Mouse (Mus musculus) MEL (cell line): ENCODE results near the gene Tm4sf20. TPM values are rescaled to one million over a fixed set of nuclear protein-coding genes. Genes with fewer than 3 reads are reported as not detected.
A peak's percentile ranks its signal among the peaks of the same experiment; 100 is the strongest.

Source experiments
- DNase-seq: peaks from one replicate; pipeline ENCODE4 v3.0.0; 2011; ENCODE audit warnings: low read depth, low spot score
- H3K27ac ChIP-seq: 2 replicates; pipeline ENCODE4 v1.5.1; 2012; ENCODE audit warnings: low read depth, mild to moderate bottlenecking, control low read depth, low read length, moderate library complexity; ENCODE audit not compliant: control insufficient read depth
- H3K27me3 ChIP-seq, 2 experiments: fragments of 150-350 bp in 1 of 2; sonication (generic) in 1 of 2; 2 replicates each; pipeline ENCODE4 v1.6.1; 2012; ENCODE audit warnings: low read length in 2 of 2, mild to moderate bottlenecking in 2 of 2, improper control_type of control experiment in 1 of 2, moderate library complexity in 1 of 2; ENCODE audit not compliant: insufficient read depth in 2 of 2, control insufficient read depth in 1 of 2
- H3K36me3 ChIP-seq, 2 experiments: 2 replicates each; pipeline ENCODE4 v1.6.1; 2012 to 2014; ENCODE audit warnings: low read length in 2 of 2, improper control_type of control experiment in 1 of 2, inconsistent platforms in 1 of 2, mild to moderate bottlenecking in 1 of 2; ENCODE audit not compliant: insufficient read depth in 2 of 2, control insufficient read depth in 1 of 2
- H3K4me1 ChIP-seq, 2 experiments: fragments of 150-350 bp in 1 of 2; sonication (generic) in 1 of 2; 2 replicates each; pipeline ENCODE4 v1.6.1; 2012; ENCODE audit warnings: low read length in 2 of 2, improper control_type of control experiment in 1 of 2, mild to moderate bottlenecking in 1 of 2; ENCODE audit not compliant: insufficient read depth in 2 of 2, control insufficient read depth in 1 of 2
- H3K4me3 ChIP-seq, 2 experiments: fragments of 150-350 bp in 1 of 2; sonication (generic) in 1 of 2; 2 replicates each; pipeline ENCODE4 v1.5.1; 2012; ENCODE audit warnings: low read depth in 2 of 2, low read length in 2 of 2, mild to moderate bottlenecking in 2 of 2, moderate library complexity in 2 of 2, control low read depth in 1 of 2, improper control_type of control experiment in 1 of 2; ENCODE audit not compliant: control insufficient read depth in 1 of 2, insufficient read depth in 1 of 2
- H3K79me2 ChIP-seq: 2 replicates; pipeline ENCODE4 v1.6.1; 2012; ENCODE audit warnings: mild to moderate bottlenecking, low read length, moderate library complexity; ENCODE audit not compliant: control insufficient read depth, poor library complexity, insufficient read depth
- H3K9ac ChIP-seq: 2 replicates; pipeline ENCODE4 v1.6.1; 2012; ENCODE audit warnings: low read depth, mild to moderate bottlenecking, control low read depth, low read length, moderate library complexity; ENCODE audit not compliant: control insufficient read depth, poor library complexity, severe bottlenecking
- H3K9me3 ChIP-seq: fragments of 150-350 bp; sonication (generic); replicated peaks from 2 replicates; pipeline ENCODE4 v1.6.1; 2012; ENCODE audit warnings: mild to moderate bottlenecking, low read length, improper control_type of control experiment, moderate library complexity; ENCODE audit not compliant: insufficient read depth
- CTCF ChIP-seq, 3 experiments: IDR thresholded peaks in 2 of 3; conservative IDR thresholded peaks in 1 of 3; 2 replicates each; pipeline ENCODE4 v1.5.1; 2011 to 2012; ENCODE audit warnings: low read length in 3 of 3, low read depth in 2 of 3, mild to moderate bottlenecking in 2 of 3, improper control_type of control experiment in 1 of 3, inconsistent platforms in 1 of 3, mixed read lengths in 1 of 3, moderate library complexity in 1 of 3; ENCODE audit not compliant: control insufficient read depth in 1 of 3, insufficient read depth in 1 of 3, poor library complexity in 1 of 3, severe bottlenecking in 1 of 3
- E2F4 ChIP-seq: IDR thresholded peaks from 2 replicates; pipeline ENCODE4 v1.6.1; 2011; ENCODE audit warnings: low read depth, low read length, improper control_type of control experiment, borderline replicate concordance
- ELF1 ChIP-seq: IDR thresholded peaks from 2 replicates; pipeline ENCODE4 v1.6.1; 2014; ENCODE audit warnings: low read depth, mild to moderate bottlenecking, inconsistent platforms, low read length, improper control_type of control experiment, moderate library complexity
- EP300 ChIP-seq, 2 experiments: IDR thresholded peaks; 2 replicates each; pipeline ENCODE4 v1.6.1; 2011; ENCODE audit warnings: improper control_type of control experiment in 2 of 2, low read length in 2 of 2, low read depth in 1 of 2, mild to moderate bottlenecking in 1 of 2
- ETS1 ChIP-seq: IDR thresholded peaks from 2 replicates; pipeline ENCODE4 v1.6.1; 2012; ENCODE audit warnings: low read depth, mild to moderate bottlenecking, inconsistent platforms, low read length, improper control_type of control experiment, moderate library complexity
- GABPA ChIP-seq: IDR thresholded peaks from 2 replicates; pipeline ENCODE4 v1.6.1; 2012; ENCODE audit warnings: low read depth, mild to moderate bottlenecking, inconsistent platforms, low read length, improper control_type of control experiment, moderate library complexity
- GATA1 ChIP-seq: IDR thresholded peaks from 2 replicates; pipeline ENCODE4 v1.6.1; 2011; ENCODE audit warnings: low read depth, low read length, improper control_type of control experiment
- HCFC1 ChIP-seq: IDR thresholded peaks from 2 replicates; pipeline ENCODE4 v1.6.1; 2012; ENCODE audit warnings: low read depth, mild to moderate bottlenecking, inconsistent platforms, low read length, improper control_type of control experiment, moderate library complexity
- JUND ChIP-seq: IDR thresholded peaks from 2 replicates; pipeline ENCODE4 v1.6.1; 2011; ENCODE audit warnings: low read depth, mild to moderate bottlenecking, improper control_type of control experiment, low read length
- KAT2A ChIP-seq: conservative IDR thresholded peaks from 2 replicates; pipeline ENCODE4 v1.6.1; 2012; ENCODE audit warnings: low read depth, low read length, improper control_type of control experiment, inconsistent platforms
- MAFK ChIP-seq: IDR thresholded peaks from 2 replicates; pipeline ENCODE4 v1.6.1; 2011; ENCODE audit warnings: low read depth, mild to moderate bottlenecking, low read length, improper control_type of control experiment, borderline replicate concordance
- MAX ChIP-seq: IDR thresholded peaks from 2 replicates; pipeline ENCODE4 v1.6.1; 2011; ENCODE audit warnings: low read length, improper control_type of control experiment
- MXI1 ChIP-seq: IDR thresholded peaks from 2 replicates; pipeline ENCODE4 v1.6.1; 2011; ENCODE audit warnings: mild to moderate bottlenecking, low read depth, low read length, improper control_type of control experiment
- MYC ChIP-seq: IDR thresholded peaks from 2 replicates; pipeline ENCODE4 v1.6.1; 2011; ENCODE audit warnings: low read depth, mild to moderate bottlenecking, low read length, improper control_type of control experiment, moderate library complexity
- NELFE ChIP-seq: IDR thresholded peaks from 2 replicates; pipeline ENCODE4 v1.6.1; 2011; ENCODE audit warnings: low read depth, low read length, improper control_type of control experiment
- NRF1 ChIP-seq: IDR thresholded peaks from 2 replicates; pipeline ENCODE4 v1.6.1; 2014; ENCODE audit warnings: low read depth, mild to moderate bottlenecking, inconsistent platforms, low read length, improper control_type of control experiment, moderate library complexity; ENCODE audit not compliant: poor library complexity, insufficient read depth, severe bottlenecking
- POLR2A ChIP-seq, 2 experiments: IDR thresholded peaks; 2 replicates each; pipeline ENCODE4 v1.6.1; 2011 to 2012; ENCODE audit warnings: low read length in 2 of 2, mild to moderate bottlenecking in 2 of 2, control low read depth in 1 of 2, improper control_type of control experiment in 1 of 2, low read depth in 1 of 2, moderate library complexity in 1 of 2; ENCODE audit not compliant: control insufficient read depth in 1 of 2, insufficient read depth in 1 of 2, poor library complexity in 1 of 2
- RAD21 ChIP-seq: IDR thresholded peaks from 2 replicates; pipeline ENCODE4 v1.6.1; 2011; ENCODE audit warnings: mild to moderate bottlenecking, low read depth, low read length, improper control_type of control experiment
- RCOR1 ChIP-seq: IDR thresholded peaks from 2 replicates; pipeline ENCODE4 v1.6.1; 2012; ENCODE audit warnings: low read depth, mild to moderate bottlenecking, inconsistent platforms, low read length, improper control_type of control experiment
- SIN3A ChIP-seq: IDR thresholded peaks from 2 replicates; pipeline ENCODE4 v1.6.1; 2012; ENCODE audit warnings: low read length, improper control_type of control experiment, inconsistent platforms
- TBP ChIP-seq: IDR thresholded peaks from 2 replicates; pipeline ENCODE4 v1.8.0; 2011; ENCODE audit warnings: low read depth, low read length, improper control_type of control experiment
- TCF12 ChIP-seq: IDR thresholded peaks from 2 replicates; pipeline ENCODE4 v1.6.1; 2014; ENCODE audit warnings: low read depth, mild to moderate bottlenecking, inconsistent platforms, low read length, improper control_type of control experiment, moderate library complexity
- UBTF ChIP-seq: IDR thresholded peaks from 2 replicates; pipeline ENCODE4 v1.6.1; 2012; ENCODE audit warnings: low read depth, mild to moderate bottlenecking, inconsistent platforms, low read length, improper control_type of control experiment, moderate library complexity, borderline replicate concordance; ENCODE audit not compliant: insufficient read depth
- USF1 ChIP-seq: IDR thresholded peaks from 2 replicates; pipeline ENCODE4 v1.6.1; 2014; ENCODE audit warnings: low read depth, mild to moderate bottlenecking, inconsistent platforms, low read length, improper control_type of control experiment, moderate library complexity
- USF2 ChIP-seq, 2 experiments: IDR thresholded peaks; 2 replicates each; pipeline ENCODE4 v1.6.1; 2011 to 2012; ENCODE audit warnings: improper control_type of control experiment in 2 of 2, low read length in 2 of 2, borderline replicate concordance in 1 of 2, inconsistent platforms in 1 of 2, low read depth in 1 of 2, mild to moderate bottlenecking in 1 of 2; ENCODE audit not compliant: insufficient read depth in 1 of 2
- polyA plus RNA-seq, 2 experiments: library from polyadenylated mRNA; stranded (reverse) in 1 of 2; unstranded in 1 of 2; fragments of >175 nt in 1 of 2; fragments of >200 nt in 1 of 2; gene quantifications; 2 replicates each; pipeline versions ENCODE4 v1.2.1 to v1.2.4; 2012; ENCODE audit warnings: low replicate concordance in 2 of 2, low read depth in 1 of 2; ENCODE audit not compliant: insufficient read length in 2 of 2, insufficient read depth in 1 of 2, missing spikeins in 1 of 2
- total RNA-seq: library from RNA; depleted of rRNA; stranded (reverse); fragments of 300-350 nt; gene quantifications from 2 replicates; pipeline ENCODE4 v1.2.3, GENCODE M21; 2012

Tm4sf20 gene
- total and polyA plus RNA-seq, 3 experiments = not detected

DNA sequence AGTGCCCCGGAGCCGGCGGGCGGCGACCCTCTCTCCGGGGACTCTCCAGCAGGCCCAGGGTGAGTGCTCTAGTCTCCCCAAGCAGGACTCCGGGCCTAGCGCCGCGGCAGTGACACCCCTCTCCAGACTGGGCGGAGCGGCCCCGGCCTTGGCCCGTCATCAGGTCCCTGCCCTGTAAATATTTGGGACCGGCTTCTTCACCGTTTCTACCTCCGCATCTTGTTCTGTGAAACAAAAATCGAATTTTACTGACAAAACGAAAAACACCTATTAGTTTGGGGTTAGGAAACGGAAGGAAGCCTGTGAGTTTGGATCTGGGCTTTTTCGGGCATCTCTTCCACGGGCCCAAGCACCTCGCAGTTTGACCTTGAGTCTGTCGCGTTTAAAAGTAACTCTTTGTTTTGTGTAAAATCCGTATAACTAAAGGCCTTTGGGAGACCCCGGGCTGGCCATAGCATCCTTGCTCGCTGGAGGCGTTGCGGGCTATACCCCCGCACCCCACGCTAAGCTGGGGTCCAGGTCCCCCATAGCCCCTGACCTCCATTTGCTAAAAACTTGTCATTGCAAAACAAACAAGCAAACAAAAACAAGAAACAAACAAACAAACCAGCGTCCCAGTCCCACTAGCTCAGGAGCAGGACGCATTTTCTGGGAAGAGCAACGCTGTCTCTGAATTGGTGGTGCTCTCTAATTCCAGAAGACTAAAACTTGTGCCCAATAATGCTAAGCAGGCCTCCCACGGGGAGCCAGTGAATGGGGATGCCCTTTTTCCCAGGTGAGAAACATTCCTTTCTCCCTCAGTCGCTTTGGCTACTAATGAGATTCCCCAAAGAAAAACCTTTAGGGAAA, 43.0 kb downstream of the Tm4sf20 start (continued):
- TF ChIP-seq E2F4 = no peak
- no peak for TF ChIP-seq JUND
- TF ChIP-seq MAFK = no peak
- TF ChIP-seq RAD21 = no peak
- no peak for TF ChIP-seq CTCF (IDR thresholded peaks at IDR 0.05 in 2 of 3, conservative IDR thresholded peaks at IDR 0.05 in 1 of 3; ENCODE audit: control insufficient read depth in 1 of 3, insufficient read depth in 1 of 3, low read depth in 2 of 3, low read length in 3 of 3, poor library complexity in 1 of 3, severe bottlenecking in 1 of 3)
- no peak for TF ChIP-seq ETS1
- no peak for TF ChIP-seq EP300 (IDR thresholded peaks at IDR 0.05; ENCODE audit: low read depth in 1 of 2, low read length in 2 of 2)
- no peak for TF ChIP-seq RCOR1
- TF ChIP-seq GABPA = no peak
- no peak for TF ChIP-seq TBP
- TF ChIP-seq MYC = no peak
- 0 out of 2 replicates have a peak, but pooled peaks have one; percentile 12 for TF ChIP-seq USF1

DNA sequence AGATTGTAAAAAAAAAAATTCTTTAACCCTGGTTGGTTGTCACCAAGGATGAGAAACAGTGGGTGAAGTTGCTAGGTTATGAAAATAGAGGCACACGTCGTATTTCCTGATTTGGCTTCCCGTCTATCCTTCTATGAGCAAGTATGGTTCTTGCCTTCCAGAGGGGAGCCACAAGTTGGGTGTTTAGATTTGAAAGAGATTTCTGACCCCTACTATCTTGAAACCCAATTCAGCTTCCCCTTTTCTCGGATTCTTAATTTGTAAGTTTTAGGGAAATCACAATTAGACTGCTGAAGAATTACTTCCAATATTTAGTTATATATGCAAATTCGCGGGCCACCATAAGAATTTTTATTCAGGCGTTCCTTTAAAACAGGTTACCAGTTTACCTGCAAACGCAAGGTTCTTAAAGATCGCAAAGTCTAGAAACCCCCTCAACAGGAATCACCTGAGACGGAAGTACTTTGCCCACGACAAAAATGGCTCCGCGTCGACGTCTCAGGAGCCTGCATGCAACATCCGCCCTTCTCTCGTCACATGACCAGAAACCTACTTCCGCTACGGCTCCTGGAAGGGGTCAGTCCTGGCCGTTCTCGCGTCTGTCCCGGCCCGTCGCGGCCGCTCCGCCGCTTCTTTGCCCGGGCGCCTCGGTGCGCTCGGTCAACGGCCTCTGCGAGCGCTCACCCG, 43.8 kb downstream of the Tm4sf20 start, which contains the start of gene Mff:
Gene Mff (plus strand): TSS at position 552 of the 687 bp plus-strand sequence.
- Histone ChIP-seq H3K27me3 (no peaks in the 10 kb centered on the region; a peak in 2 of 4 replicates), H3K36me3 (peaks cover 0 to 11% of the 10 kb centered on the region in 2 experiments), H3K27ac (peak within 1 kb of the TSS; percentile 84), H3K4me3 (peak within 1 kb of the TSS; percentile 88 to 91), H3K9ac (peak within 1 kb of the TSS; percentile 87), H3K9me3 (no peaks in the 10 kb centered on the region), H3K79me2 (peaks cover 19% of the 10 kb centered on the region), H3K4me1 (peaks cover 2 to 7% of the 10 kb centered on the region in 2 experiments)
- TF ChIP-seq HCFC1 (peak; percentile 98), MXI1 (peak; percentile 56; the same call in 1 of the 2 replicates), USF1 (peak; percentile 99), TBP (peak; percentile 83), GATA1 (no peak), SIN3A (peak; percentile 94), POLR2A (IDR thresholded peaks at IDR 0.05; ENCODE audit: control insufficient read depth in 1 of 2, insufficient read depth in 1 of 2, low read depth in 1 of 2, low read length in 2 of 2, poor library complexity in 1 of 2) (peak; percentile 30 to 75; a peak in 1 of 4 replicates), GABPA (no peak), NELFE (peak; percentile 83), NRF1 (no peak), MAX (peak; percentile 80), ELF1 (peak; percentile 97), MAFK (no peak), UBTF (no peak; the same call in 1 of the 2 replicates), USF2 (IDR thresholded peaks at IDR 0.05; ENCODE audit: borderline replicate concordance in 1 of 2, insufficient read depth in 1 of 2, low read depth in 1 of 2, low read length in 2 of 2) (peak; percentile 84 to 91), KAT2A (peak; percentile 93), ETS1 (0 out of 2 replicates have a peak, but pooled peaks have one; percentile 43), TCF12 (peak; percentile 39; the same call in 1 of the 2 replicates), RCOR1 (peak; percentile 89)
- DNase-seq = peak; percentile 97
